Mouse (Mus musculus) intestine, embryonic 14.5 days (tissue): ENCODE measurements around the gene Rbms1. TPM values are rescaled to one million over a fixed set of nuclear protein-coding genes. Genes with fewer than 3 reads are reported as not detected.

Experiments used
- ATAC-seq: fragments of 200-750 bp; cut with Nextera tagmentation; replicated peaks from 2 replicates; pipeline ENCODE4 v1.8.0; 2017; ENCODE audit warnings: low read depth, moderate number of reproducible peaks, moderate TSS enrichment, moderate library complexity; ENCODE audit not compliant: low FRiP score, low TSS enrichment
- DNase-seq: peaks from one replicate; pipeline ENCODE4 v3.0.0-alpha.2; 2018; ENCODE audit warnings: low spot score
- H3K27ac ChIP-seq: fragments of 300-500 bp; sonication (generic); 2 replicates; pipeline ENCODE4 v1.5.1; 2014; ENCODE audit warnings: low read depth, mild to moderate bottlenecking, control low read depth
- H3K27me3 ChIP-seq: fragments of 300-500 bp; sonication (generic); replicated peaks from 2 replicates; pipeline ENCODE4 v1.6.1; 2014; ENCODE audit warnings: low read length, control low read depth; ENCODE audit not compliant: control insufficient read depth, insufficient read depth
- H3K36me3 ChIP-seq: fragments of 300-500 bp; sonication (generic); 2 replicates; pipeline ENCODE4 v1.6.1; 2014; ENCODE audit warnings: low read length, control low read depth; ENCODE audit not compliant: control insufficient read depth, insufficient read depth
- H3K4me1 ChIP-seq: fragments of 300-500 bp; sonication (generic); replicated peaks from 2 replicates; pipeline ENCODE4 v1.6.1; 2014; ENCODE audit warnings: low read length, control low read depth, mixed read lengths; ENCODE audit not compliant: control insufficient read depth, insufficient read depth
- H3K4me2 ChIP-seq: fragments of 300-500 bp; sonication (generic); 2 replicates; pipeline ENCODE4 v1.6.1; 2014; ENCODE audit warnings: low read length
- H3K4me3 ChIP-seq: fragments of 300-500 bp; sonication (generic); 2 replicates; pipeline ENCODE4 v1.5.1; 2014; ENCODE audit warnings: low read depth, low read length, control low read depth, mixed read lengths
- H3K9ac ChIP-seq: fragments of 300-500 bp; sonication (generic); 2 replicates; pipeline ENCODE4 v1.6.1; 2014; ENCODE audit warnings: mild to moderate bottlenecking, low read length
- H3K9me3 ChIP-seq: fragments of 300-500 bp; sonication (generic); 2 replicates; pipeline ENCODE4 v1.6.1; 2016; ENCODE audit warnings: low read length, control low read depth; ENCODE audit not compliant: control insufficient read depth
- WGBS: fragments of 180-500 bp; shearing (Covaris S2); extraction: QIAGEN DNeasy Blood & Tissue Kit; methylation state at CpG from one replicate; pipeline ENCODE4 v1.1.7; 2014; 5-methylcytosine and 5-hydroxymethylcytosine counted together
- polyA plus RNA-seq: library from polyadenylated mRNA; unstranded; fragments of >200 nt; fragmentation: Nextera tagmentation; extraction: Ambion mirVana; gene quantifications from 2 replicates; pipeline ENCODE4 v1.2.1, GENCODE M21; 2014

The Rbms1 gene
- polyA plus RNA-seq, 1 experiment from 2014 or later = 101 TPM

- Histone ChIP-seq H3K9ac (no peak overlapping the region), H3K4me3 (no peak overlapping the region), H3K27me3 (no peaks in the 10 kb centered on the region), H3K9me3 (no peaks in the 10 kb centered on the region), H3K4me2 (no peak overlapping the region), H3K4me1 (no peaks in the 10 kb centered on the region), H3K36me3 (no peaks in the 10 kb centered on the region), H3K27ac (no peak overlapping the region)
- no peak for DNase-seq
- no peak for ATAC-seq
- 59% methylated on average over 3 of the region's 3 CpGs for WGBS
Measured at GRCm38 (mm10) chr2:60948241-60948640, 14.8 kb downstream of the Rbms1 start.

- WGBS = 90% methylated on average over 4 of the region's 4 CpGs
- no peak for ATAC-seq
Measured at GRCm38 (mm10) chr2:60947817-60948216, 15.2 kb downstream of the Rbms1 start.

GRCm38 (mm10) chr2:60940454-60940961 is 22.5 kb downstream of the Rbms1 start:
- 21% methylated on average over 8 of the region's 8 CpGs for WGBS
- Histone ChIP-seq H3K27me3 (no peaks in the 10 kb centered on the region), H3K36me3 (no peaks in the 10 kb centered on the region), H3K4me2 (peak overlapping the region; percentile 46), H3K27ac (peak overlapping the region; percentile 88), H3K9me3 (no peaks in the 10 kb centered on the region), H3K4me3 (peak overlapping the region; percentile 21; the same call in 1 of the 2 replicates), H3K9ac (no peak overlapping the region), H3K4me1 (peaks cover 16% of the 10 kb centered on the region)
- ATAC-seq (peak; percentile 94), DNase-seq (peak; percentile 73)

More at GRCm38 (mm10) chr2:60947817-60948216, 15.2 kb downstream of the Rbms1 start:
- H3K9ac ChIP-seq = no peak overlapping the region
- no peak overlapping the region for H3K4me2 ChIP-seq
- no peaks in the 10 kb centered on the region for H3K9me3 ChIP-seq
- no peaks in the 10 kb centered on the region for H3K36me3 ChIP-seq
- H3K4me1 ChIP-seq = no peaks in the 10 kb centered on the region
- H3K4me3 ChIP-seq = no peak overlapping the region
- no peak for DNase-seq
- no peak overlapping the region for H3K27ac ChIP-seq
- no peaks in the 10 kb centered on the region for H3K27me3 ChIP-seq

GRCm38 (mm10) chr2:60939957-60940356 is 23.0 kb downstream of the Rbms1 start:
- ATAC-seq (peak; percentile 17; the same call in 1 of the 2 replicates), DNase-seq (no peak)
- WGBS = 46% methylated on average over 2 of the region's 2 CpGs
- no peak overlapping the region for H3K9ac ChIP-seq
- H3K4me3 ChIP-seq = peak overlapping the region; percentile 21; the same call in 1 of the 2 replicates
- H3K27ac ChIP-seq = peak overlapping the region; percentile 88
- no peaks in the 10 kb centered on the region for H3K9me3 ChIP-seq
- H3K4me2 ChIP-seq = peak overlapping the region; percentile 46
- H3K4me1 ChIP-seq = peaks cover 16% of the 10 kb centered on the region
- no peaks in the 10 kb centered on the region for H3K36me3 ChIP-seq
- H3K27me3 ChIP-seq = no peaks in the 10 kb centered on the region

GRCm38 (mm10) chr2:60936910-60937309 is 26.1 kb downstream of the Rbms1 start:
- no peaks in the 10 kb centered on the region for H3K9me3 ChIP-seq
- no peak overlapping the region for H3K4me2 ChIP-seq
- 81% methylated on average over 14 of the region's 14 CpGs for WGBS
- H3K9ac ChIP-seq = no peak overlapping the region
- ATAC-seq = no peak
- H3K4me3 ChIP-seq = no peak overlapping the region
- H3K36me3 ChIP-seq = no peaks in the 10 kb centered on the region
- H3K27ac ChIP-seq = no peak overlapping the region
- peaks cover 15% of the 10 kb centered on the region for H3K4me1 ChIP-seq
- no peaks in the 10 kb centered on the region for H3K27me3 ChIP-seq
- DNase-seq = no peak

- DNase-seq (no peak), ATAC-seq (no peak)
- H3K4me2 ChIP-seq = no peak overlapping the region
- no peaks in the 10 kb centered on the region for H3K36me3 ChIP-seq
- H3K9ac ChIP-seq = no peak overlapping the region
- no peaks in the 10 kb centered on the region for H3K9me3 ChIP-seq
- H3K4me1 ChIP-seq = 0 out of 2 replicates have a peak, but pooled peaks cover under 1% of the 10 kb centered on the region
- WGBS = 94% methylated on average over 5 of the region's 5 CpGs
- H3K27me3 ChIP-seq = no peaks in the 10 kb centered on the region
- H3K4me3 ChIP-seq = no peak overlapping the region
- H3K27ac ChIP-seq = no peak overlapping the region
Measured at GRCm38 (mm10) chr2:60928948-60929347, 34.0 kb downstream of the Rbms1 start.

GRCm38 (mm10) chr2:60927906-60928775 is 34.9 kb downstream of the Rbms1 start:
- Histone ChIP-seq H3K9ac (no peak overlapping the region), H3K27me3 (no peaks in the 10 kb centered on the region), H3K9me3 (no peaks in the 10 kb centered on the region), H3K4me3 (no peak overlapping the region), H3K4me1 (peaks cover 8% of the 10 kb centered on the region; the same call in 1 of the 2 replicates), H3K27ac (no peak overlapping the region), H3K36me3 (no peaks in the 10 kb centered on the region), H3K4me2 (no peak overlapping the region)
- ATAC-seq (no peak), DNase-seq (no peak)
- 88% methylated on average over 8 of the region's 8 CpGs for WGBS

GRCm38 (mm10) chr2:60925063-60925462 is 37.9 kb downstream of the Rbms1 start:
- no peak for ATAC-seq
- WGBS = 60% methylated on average over 5 of the region's 5 CpGs
- no peak overlapping the region for H3K27ac ChIP-seq

More at GRCm38 (mm10) chr2:60925063-60925462, 37.9 kb downstream of the Rbms1 start:
- Histone ChIP-seq H3K4me1 (peaks cover 17% of the 10 kb centered on the region), H3K9me3 (no peaks in the 10 kb centered on the region), H3K36me3 (no peaks in the 10 kb centered on the region), H3K4me2 (no peak overlapping the region), H3K4me3 (no peak overlapping the region), H3K27me3 (no peaks in the 10 kb centered on the region), H3K9ac (no peak overlapping the region)
- DNase-seq = no peak
